Mouse (Mus musculus) CD4-positive helper T cell, adult 2 months (primary cell): Measurements from ENCODE around the gene Trpc7.
A peak's percentile ranks its signal among the peaks of the same experiment; 100 is the strongest.

Experiments used
- DNase-seq: peaks from one replicate; pipeline ENCODE4 v3.0.0-alpha.2; 2012; ENCODE audit warnings: low read depth, missing footprints, low spot score

Gene Trpc7

GRCm38 (mm10) chr13:56792844-56793243 is 102.9 kb downstream of the Trpc7 start:
- no peak for DNase-seq

GRCm38 (mm10) chr13:56790683-56791082 is 105.1 kb downstream of the Trpc7 start:
- no peak for DNase-seq

- DNase-seq: no peak
These were observed 113.2 kb downstream of the Trpc7 start for GRCm38 (mm10) chr13:56782621-56783020.

GRCm38 (mm10) chr13:56781697-56782096 is 114.1 kb downstream of the Trpc7 start:
- DNase-seq: no peak

GRCm38 (mm10) chr13:56780746-56781469 is 114.9 kb downstream of the Trpc7 start:
- no peak for DNase-seq

GRCm38 (mm10) chr13:56774304-56774703 is 121.5 kb downstream of the Trpc7 start:
- DNase-seq: peak; percentile 26

- no peak for DNase-seq
These were observed 122.4 kb downstream of the Trpc7 start for GRCm38 (mm10) chr13:56773262-56773870.

GRCm38 (mm10) chr13:56772592-56772991 is 123.2 kb downstream of the Trpc7 start:
- no peak for DNase-seq

GRCm38 (mm10) chr13:56770786-56771185 is 125.0 kb downstream of the Trpc7 start:
- DNase-seq: no peak

GRCm38 (mm10) chr13:56770136-56770578 is 125.6 kb downstream of the Trpc7 start:
- no peak for DNase-seq

GRCm38 (mm10) chr13:56769431-56769830 is 126.4 kb downstream of the Trpc7 start:
- DNase-seq: no peak

GRCm38 (mm10) chr13:56766211-56766610 is 129.6 kb downstream of the Trpc7 start:
- DNase-seq: no peak

- no peak for DNase-seq
These were observed 130.3 kb downstream of the Trpc7 start for GRCm38 (mm10) chr13:56765284-56766032.

GRCm38 (mm10) chr13:56762446-56763229 is 133.2 kb downstream of the Trpc7 start:
- DNase-seq: no peak

GRCm38 (mm10) chr13:56758492-56758891 is 137.3 kb downstream of the Trpc7 start:
- DNase-seq: peak; percentile 58

- DNase-seq: no peak
These were observed 138.6 kb downstream of the Trpc7 start for GRCm38 (mm10) chr13:56757201-56757600.

GRCm38 (mm10) chr13:56755871-56756270 is 139.9 kb downstream of the Trpc7 start:
- DNase-seq: no peak

GRCm38 (mm10) chr13:56753192-56753951 is 142.4 kb downstream of the Trpc7 start, which contains the start of gene Gm45623:
Gm45623 (minus strand) TSS chr13:56753827.
- DNase-seq: no peak

- DNase-seq: no peak
These were observed 143.2 kb downstream of the Trpc7 start for GRCm38 (mm10) chr13:56752474-56753191.

- DNase-seq: no peak
These were observed 144.0 kb downstream of the Trpc7 start for GRCm38 (mm10) chr13:56751774-56752173.
